Mouse (Mus musculus): Measurements from ENCODE around the gene Krt2.

- TF ChIP-seq CTCF (IDR thresholded peaks at IDR 0.05), result no peak
- TF ChIP-seq EP300 (IDR thresholded peaks at IDR 0.05), result no peak
Observed at GRCm38 (mm10) chr15:101790867-101791266, 27.1 kb downstream of the Krt2 start.

All from lung, postnatal 0 days (tissue).